Mouse (Mus musculus): Measurements from ENCODE around the gene Il1rl2. TPM values are rescaled to one million over a fixed set of nuclear protein-coding genes. Genes with fewer than 3 reads are reported as not detected.

The Il1rl2 gene
- polyA plus RNA-seq, 1 experiment: not detected

GRCm38 (mm10) chr1:40384931-40385545 is 60.6 kb downstream of the Il1rl2 start:
- Histone ChIP-seq H3K79me2 (ENCODE audit: control insufficient read depth, insufficient read depth) (no peaks in the 10 kb centered on the region), H3K79me3 (ENCODE audit: low read depth) (no peaks in the 10 kb centered on the region), H3K27me3 (ENCODE audit: control insufficient read depth, insufficient read depth, insufficient read length) (no peaks in the 10 kb centered on the region), H3K4me3 (ENCODE audit: insufficient read depth, poor library complexity, severe bottlenecking) (no peak overlapping the region), H3K36me3 (ENCODE audit: control insufficient read depth, insufficient read depth) (no peaks in the 10 kb centered on the region), H3ac (ENCODE audit: control insufficient read depth, insufficient read length, low read depth) (no peak overlapping the region)
- no peak for TF ChIP-seq CTCF (IDR thresholded peaks at IDR 0.05; ENCODE audit: control insufficient read depth, insufficient read depth, insufficient read length)
- no peak for TF ChIP-seq MYOG (IDR thresholded peaks at IDR 0.05; ENCODE audit: control insufficient read depth, extremely low read depth, insufficient read length)
- TF ChIP-seq USF1 (IDR thresholded peaks at IDR 0.05; ENCODE audit: low read depth): peak; percentile 81
- no peak for TF ChIP-seq MYOD1 (IDR thresholded peaks at IDR 0.05; ENCODE audit: control insufficient read depth, insufficient read length, low read depth)
- TF ChIP-seq MAX (IDR thresholded peaks at IDR 0.05): no peak
- TF ChIP-seq CEBPB (IDR thresholded peaks at IDR 0.05; ENCODE audit: low read depth): no peak

GRCm38 (mm10) chr1:40391374-40391773 is 67.0 kb downstream of the Il1rl2 start:
- H3K36me3 ChIP-seq (ENCODE audit: control insufficient read depth, insufficient read depth): no peaks in the 10 kb centered on the region
- H3K79me2 ChIP-seq (ENCODE audit: control insufficient read depth, insufficient read depth): no peaks in the 10 kb centered on the region
- no peak overlapping the region for H3K4me3 ChIP-seq (ENCODE audit: insufficient read depth, poor library complexity, severe bottlenecking)
- TF ChIP-seq FOSL1 (IDR thresholded peaks at IDR 0.05; ENCODE audit: insufficient read depth, low read length, poor library complexity, severe bottlenecking): no peak
- no peak for TF ChIP-seq MYOD1 (IDR thresholded peaks at IDR 0.05; ENCODE audit: control insufficient read depth, insufficient read length, low read depth)
- TF ChIP-seq USF1 (IDR thresholded peaks at IDR 0.05; ENCODE audit: low read depth): no peak
- no peak for TF ChIP-seq CTCF (IDR thresholded peaks at IDR 0.05; ENCODE audit: control insufficient read depth, insufficient read depth, insufficient read length)
- no peak for TF ChIP-seq MYOG (IDR thresholded peaks at IDR 0.05; ENCODE audit: control insufficient read depth, extremely low read depth, insufficient read length)
- TF ChIP-seq CEBPB (IDR thresholded peaks at IDR 0.05; ENCODE audit: low read depth): no peak
- TF ChIP-seq MAX (IDR thresholded peaks at IDR 0.05): no peak
- H3ac ChIP-seq (ENCODE audit: control insufficient read depth, insufficient read length, low read depth): no peak overlapping the region
- H3K27me3 ChIP-seq (ENCODE audit: control insufficient read depth, insufficient read depth, insufficient read length): no peaks in the 10 kb centered on the region
- no peaks in the 10 kb centered on the region for H3K79me3 ChIP-seq (ENCODE audit: low read depth)

GRCm38 (mm10) chr1:40392535-40392934 is 68.1 kb downstream of the Il1rl2 start:
- no peaks in the 10 kb centered on the region for H3K36me3 ChIP-seq (ENCODE audit: control insufficient read depth, insufficient read depth)
- H3ac ChIP-seq (ENCODE audit: control insufficient read depth, insufficient read length, low read depth): no peak overlapping the region
- TF ChIP-seq MYOD1 (IDR thresholded peaks at IDR 0.05; ENCODE audit: control insufficient read depth, insufficient read length, low read depth) (no peak), CTCF (IDR thresholded peaks at IDR 0.05; ENCODE audit: control insufficient read depth, insufficient read depth, insufficient read length) (no peak), MYOG (IDR thresholded peaks at IDR 0.05; ENCODE audit: control insufficient read depth, extremely low read depth, insufficient read length) (no peak), USF1 (IDR thresholded peaks at IDR 0.05; ENCODE audit: low read depth) (no peak), FOSL1 (IDR thresholded peaks at IDR 0.05; ENCODE audit: insufficient read depth, low read length, poor library complexity, severe bottlenecking) (no peak), MAX (IDR thresholded peaks at IDR 0.05) (no peak), CEBPB (IDR thresholded peaks at IDR 0.05; ENCODE audit: low read depth) (no peak)
- H3K79me3 ChIP-seq (ENCODE audit: low read depth): no peaks in the 10 kb centered on the region
- H3K4me3 ChIP-seq (ENCODE audit: insufficient read depth, poor library complexity, severe bottlenecking): no peak overlapping the region
- H3K79me2 ChIP-seq (ENCODE audit: control insufficient read depth, insufficient read depth): no peaks in the 10 kb centered on the region
- H3K27me3 ChIP-seq (ENCODE audit: control insufficient read depth, insufficient read depth, insufficient read length): no peaks in the 10 kb centered on the region

- H3K4me3 ChIP-seq (ENCODE audit: insufficient read depth, poor library complexity, severe bottlenecking): no peak overlapping the region
- H3K79me3 ChIP-seq (ENCODE audit: low read depth): no peaks in the 10 kb centered on the region
- no peak for TF ChIP-seq MYOD1 (IDR thresholded peaks at IDR 0.05; ENCODE audit: control insufficient read depth, insufficient read length, low read depth)
- TF ChIP-seq USF1 (IDR thresholded peaks at IDR 0.05; ENCODE audit: low read depth): no peak
- no peak for TF ChIP-seq MYOG (IDR thresholded peaks at IDR 0.05; ENCODE audit: control insufficient read depth, extremely low read depth, insufficient read length)
- TF ChIP-seq CTCF (IDR thresholded peaks at IDR 0.05; ENCODE audit: control insufficient read depth, insufficient read depth, insufficient read length): no peak
- peak; percentile 18 for TF ChIP-seq CEBPB (IDR thresholded peaks at IDR 0.05; ENCODE audit: low read depth)
- peak; percentile 78 for TF ChIP-seq MAX (IDR thresholded peaks at IDR 0.05)
- peak; percentile 97 for TF ChIP-seq FOSL1 (IDR thresholded peaks at IDR 0.05; ENCODE audit: insufficient read depth, low read length, poor library complexity, severe bottlenecking)
- H3ac ChIP-seq (ENCODE audit: control insufficient read depth, insufficient read length, low read depth): no peak overlapping the region
- H3K27me3 ChIP-seq (ENCODE audit: control insufficient read depth, insufficient read depth, insufficient read length): no peaks in the 10 kb centered on the region
- H3K36me3 ChIP-seq (ENCODE audit: control insufficient read depth, insufficient read depth): no peaks in the 10 kb centered on the region
- no peaks in the 10 kb centered on the region for H3K79me2 ChIP-seq (ENCODE audit: control insufficient read depth, insufficient read depth)
Measured at GRCm38 (mm10) chr1:40393214-40393613, 68.8 kb downstream of the Il1rl2 start.

GRCm38 (mm10) chr1:40399639-40400038 is 75.2 kb downstream of the Il1rl2 start:
- TF ChIP-seq MYOG (IDR thresholded peaks at IDR 0.05; ENCODE audit: control insufficient read depth, extremely low read depth, insufficient read length): no peak
- TF ChIP-seq FOSL1 (IDR thresholded peaks at IDR 0.05; ENCODE audit: insufficient read depth, low read length, poor library complexity, severe bottlenecking): no peak
- TF ChIP-seq MAX (IDR thresholded peaks at IDR 0.05): no peak
- TF ChIP-seq CTCF (IDR thresholded peaks at IDR 0.05; ENCODE audit: control insufficient read depth, insufficient read depth, insufficient read length): no peak
- no peak for TF ChIP-seq MYOD1 (IDR thresholded peaks at IDR 0.05; ENCODE audit: control insufficient read depth, insufficient read length, low read depth)
- no peak for TF ChIP-seq USF1 (IDR thresholded peaks at IDR 0.05; ENCODE audit: low read depth)
- TF ChIP-seq CEBPB (IDR thresholded peaks at IDR 0.05; ENCODE audit: low read depth): no peak
- Histone ChIP-seq H3K79me2 (ENCODE audit: control insufficient read depth, insufficient read depth) (no peaks in the 10 kb centered on the region), H3K4me3 (ENCODE audit: insufficient read depth, poor library complexity, severe bottlenecking) (no peak overlapping the region), H3K27me3 (ENCODE audit: control insufficient read depth, insufficient read depth, insufficient read length) (no peaks in the 10 kb centered on the region), H3K79me3 (ENCODE audit: low read depth) (no peaks in the 10 kb centered on the region), H3K36me3 (ENCODE audit: control insufficient read depth, insufficient read depth) (no peaks in the 10 kb centered on the region), H3ac (ENCODE audit: control insufficient read depth, insufficient read length, low read depth) (no peak overlapping the region)

Measured in C2C12 (cell line).